ENCODE assay signal across 12 mouse cellular contexts in genomic region chr4:106980669-106981068, GRCm38 (mm10).
DNase-seq lines count a peak whose midpoint lies in the region; ATAC-seq lines count a peak whose summit lies in the region.
"Had no signal": no experiment of that assay in that cellular context is flagged by ENCODE, and none has a peak within 500 bp of the region (broad histone marks: within the 10 kb centered on the region; RNA-seq: fewer than 3 reads in every experiment).

No protein-coding gene starts in this region.

- no peak overlapping the region for H3K4me3 ChIP-seq in hindbrain, embryonic 12.5 days
- H3K4me3 ChIP-seq in hindbrain, embryonic 13.5 days: no peak overlapping the region
- H3K4me3 ChIP-seq in embryonic facial prominence, embryonic 10.5 days: no peak overlapping the region
- no peak overlapping the region for H3K4me3 ChIP-seq in intestine, embryonic 15.5 days (replicated peaks)
- peak overlapping the region; percentile 33 for H3K4me3 ChIP-seq in megakaryocyte, embryonic 14.5 days (replicated peaks)
- H3K4me3 ChIP-seq: neural tube, embryonic 13.5 days had no signal

- DNase-seq in embryonic facial prominence, embryonic 10.5 days (ENCODE audit: low spot score): peak; percentile 66
- DNase-seq in frontal cortex, adult 2 months (ENCODE audit: extremely low spot score in 1 of 2, low spot score in 1 of 2): no peak
- no peak for DNase-seq in spleen, adult 18-20 months
- DNase-seq: adrenal gland, postnatal 25 days; lung, postnatal 10 days had no signal

- H3K4me1 ChIP-seq in hindbrain, embryonic 12.5 days: peaks cover 97% of the 10 kb centered on the region
- peaks cover 98% of the 10 kb centered on the region for H3K4me1 ChIP-seq in hindbrain, embryonic 13.5 days (replicated peaks)
- H3K4me1 ChIP-seq in embryonic facial prominence, embryonic 10.5 days: peaks cover 99% of the 10 kb centered on the region
- H3K4me1 ChIP-seq in intestine, embryonic 15.5 days (replicated peaks): peaks cover 72% of the 10 kb centered on the region
- H3K4me1 ChIP-seq in megakaryocyte, embryonic 14.5 days: peaks cover 77% of the 10 kb centered on the region

- no peak overlapping the region for H3K9ac ChIP-seq in hindbrain, embryonic 12.5 days
- no peak overlapping the region for H3K9ac ChIP-seq in hindbrain, embryonic 13.5 days
- H3K9ac ChIP-seq in intestine, embryonic 15.5 days: no peak overlapping the region
- H3K9ac ChIP-seq: neural tube, embryonic 13.5 days had no signal

- no peak overlapping the region for H3K4me2 ChIP-seq in hindbrain, embryonic 12.5 days (replicated peaks)
- no peak overlapping the region for H3K4me2 ChIP-seq in hindbrain, embryonic 13.5 days
- H3K4me2 ChIP-seq in intestine, embryonic 15.5 days (replicated peaks): peak overlapping the region; percentile 30; the same call in 1 of the 2 replicates
- H3K4me2 ChIP-seq: neural tube, embryonic 13.5 days had no signal

- H3K27me3 ChIP-seq in hindbrain, embryonic 12.5 days: no peaks in the 10 kb centered on the region
- H3K27me3 ChIP-seq in hindbrain, embryonic 13.5 days: no peaks in the 10 kb centered on the region
- no peaks in the 10 kb centered on the region for H3K27me3 ChIP-seq in embryonic facial prominence, embryonic 10.5 days (replicated peaks; ENCODE audit: low read depth, poor library complexity, severe bottlenecking)
- H3K27me3 ChIP-seq in intestine, embryonic 15.5 days (replicated peaks): no peaks in the 10 kb centered on the region
- peaks cover 2% of the 10 kb centered on the region for H3K27me3 ChIP-seq in megakaryocyte, embryonic 14.5 days (replicated peaks)
- H3K27me3 ChIP-seq: neural tube, embryonic 13.5 days had no signal

- ATAC-seq in hindbrain, embryonic 12.5 days (ENCODE audit: low FRiP score): no peak
- ATAC-seq in hindbrain, embryonic 13.5 days (ENCODE audit: low FRiP score): no peak
- peak; percentile 40 for ATAC-seq in intestine, embryonic 15.5 days
- ATAC-seq: hindbrain, postnatal 0 days had no signal

- H3K9me3 ChIP-seq in hindbrain, embryonic 12.5 days (replicated peaks): no peaks in the 10 kb centered on the region
- no peaks in the 10 kb centered on the region for H3K9me3 ChIP-seq in hindbrain, embryonic 13.5 days
- H3K9me3 ChIP-seq in embryonic facial prominence, embryonic 10.5 days: no peaks in the 10 kb centered on the region
- H3K9me3 ChIP-seq in intestine, embryonic 15.5 days: no peaks in the 10 kb centered on the region
- H3K9me3 ChIP-seq in megakaryocyte, embryonic 14.5 days: no peaks in the 10 kb centered on the region
- H3K9me3 ChIP-seq: G1E; neural tube, embryonic 13.5 days had no signal

- WGBS in hindbrain, embryonic 12.5 days: 35% methylated on average over 7 of the region's 7 CpGs
- 32% methylated on average over 7 of the region's 7 CpGs for WGBS in hindbrain, embryonic 13.5 days
- 25% methylated on average over 7 of the region's 7 CpGs for WGBS in embryonic facial prominence, embryonic 10.5 days
- whole genome bisulfite sequencing in intestine, embryonic 15.5 days: 25% methylated on average over 7 of the region's 7 CpGs

- H3K27ac ChIP-seq in hindbrain, embryonic 12.5 days: peak overlapping the region; percentile 32; the same call in 1 of the 2 replicates
- H3K27ac ChIP-seq in hindbrain, embryonic 13.5 days: no peak overlapping the region
- peak overlapping the region; percentile 31 for H3K27ac ChIP-seq in embryonic facial prominence, embryonic 10.5 days (replicated peaks)
- H3K27ac ChIP-seq in intestine, embryonic 15.5 days: peak overlapping the region; percentile 86
- H3K27ac ChIP-seq: hindbrain, postnatal 0 days; neural tube, embryonic 13.5 days had no signal

- no peaks in the 10 kb centered on the region for H3K36me3 ChIP-seq in hindbrain, embryonic 12.5 days
- no peaks in the 10 kb centered on the region for H3K36me3 ChIP-seq in hindbrain, embryonic 13.5 days
- peaks cover 26% of the 10 kb centered on the region for H3K36me3 ChIP-seq in embryonic facial prominence, embryonic 10.5 days (replicated peaks)
- no peaks in the 10 kb centered on the region for H3K36me3 ChIP-seq in intestine, embryonic 15.5 days
- H3K36me3 ChIP-seq in megakaryocyte, embryonic 14.5 days (replicated peaks; ENCODE audit: low read length): peaks cover 30% of the 10 kb centered on the region
- H3K36me3 ChIP-seq: neural tube, embryonic 13.5 days had no signal
